Mouse (Mus musculus): ENCODE data around the gene Zdhhc9. TPM values are rescaled to one million over a fixed set of nuclear protein-coding genes. Genes with fewer than 3 reads are reported as not detected.
"Not testable (repeated sequence)": the region's sequence is repeated elsewhere in the genome, so short reads cannot be mapped to it uniquely, and the experiment has no call there.

Zdhhc9 gene
- 10 to 100 TPM; 17.7 to 22.3 TPM for total RNA-seq (2021)
- 10.3 and 10.9 TPM in 2 replicates for polyA plus RNA-seq (2012; rRNA removed)
- long read RNA-seq, partial matches to known transcripts, result 0 of 2 reads
- long read RNA-seq, other reads (novel, unspliced or antisense), result 1 of 2 reads

DNA sequence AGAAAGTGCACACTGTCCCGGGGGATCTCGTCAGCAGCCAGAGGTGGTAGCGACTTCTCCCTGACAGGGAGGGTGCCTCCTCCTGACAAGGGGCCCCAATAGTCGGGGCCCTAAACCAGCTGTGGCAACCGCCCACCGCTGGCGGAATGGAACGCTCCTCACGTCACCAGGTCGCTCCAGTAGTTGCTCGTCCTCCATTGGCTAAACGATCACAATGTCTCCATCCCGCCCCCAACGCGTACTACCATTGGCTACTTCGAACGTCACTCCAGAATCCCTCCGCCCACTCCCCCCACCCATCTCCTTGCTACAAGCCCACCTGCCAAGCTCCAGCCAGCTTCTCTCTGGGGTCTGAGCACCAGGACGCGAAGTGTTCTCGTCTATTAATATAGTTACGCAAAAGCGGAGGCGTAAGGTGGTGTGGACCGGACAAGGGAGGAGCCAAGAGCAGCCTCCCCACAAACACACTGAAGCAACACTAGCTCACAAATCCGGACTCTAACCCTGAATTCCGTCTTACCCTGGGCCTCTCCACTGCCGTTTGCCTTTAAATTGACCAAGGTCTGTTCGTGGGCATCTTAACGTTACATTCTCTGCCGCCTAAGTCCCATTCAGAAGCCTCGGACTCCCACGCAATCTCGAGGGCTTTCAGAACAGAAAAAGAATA lies at the start of gene Zdhhc9:
Gene Zdhhc9 (minus strand): TSS at position 360 of the 667 bp plus-strand sequence.
- DNase-seq, result peak; percentile 91

DNA sequence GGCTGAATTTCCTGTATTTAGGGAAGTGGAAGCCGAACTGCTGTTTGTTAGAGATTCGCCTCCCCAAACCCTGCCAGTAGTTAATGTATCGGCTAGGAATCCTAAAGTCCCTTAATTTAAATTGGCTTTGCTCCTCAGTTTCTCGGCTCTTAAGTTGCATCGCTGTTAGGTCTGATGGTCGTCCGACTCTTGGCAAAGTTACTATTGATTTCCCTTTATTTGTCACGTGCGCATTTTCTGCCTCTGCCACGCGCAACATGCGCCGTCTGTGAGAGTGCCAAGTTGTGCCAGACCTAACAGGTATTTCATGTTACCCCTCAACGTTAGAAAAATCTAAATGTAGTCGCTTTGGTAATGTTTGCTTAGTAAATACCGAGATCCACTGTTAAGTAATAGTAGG lies 48.3 kb upstream of the Zdhhc9 start:
- no peak for DNase-seq

DNA sequence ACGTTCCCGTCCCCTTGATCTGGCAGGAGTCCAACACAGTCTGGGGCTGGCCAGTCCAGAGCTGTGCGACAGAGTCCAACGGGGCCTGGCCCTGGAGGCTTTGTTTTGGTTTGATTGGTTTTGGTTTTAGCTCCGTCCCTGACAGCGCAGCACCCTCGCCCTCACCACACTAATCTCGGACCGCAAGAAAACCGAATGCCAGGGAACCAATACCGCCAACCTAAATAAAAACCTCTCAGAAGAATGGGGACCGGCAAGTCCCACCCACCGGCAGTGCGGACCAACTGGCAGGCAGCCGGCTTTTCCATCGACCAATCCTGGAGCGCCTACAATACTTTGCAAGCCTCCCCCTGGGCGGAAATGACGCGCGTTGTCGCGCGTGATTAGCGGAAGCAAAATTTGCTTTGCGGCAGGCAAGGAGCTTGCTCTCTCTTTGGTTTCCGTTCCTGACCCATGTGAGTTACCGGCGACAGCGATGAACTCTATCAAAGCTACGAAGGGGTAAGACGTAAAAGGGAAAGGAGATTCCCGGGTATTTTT lies 47.9 kb upstream of the Zdhhc9 start, which contains the start of gene Utp14a:
Gene Utp14a (plus strand): TSS at position 395 of the 540 bp plus-strand sequence.
- peak; percentile 96 for DNase-seq

DNA sequence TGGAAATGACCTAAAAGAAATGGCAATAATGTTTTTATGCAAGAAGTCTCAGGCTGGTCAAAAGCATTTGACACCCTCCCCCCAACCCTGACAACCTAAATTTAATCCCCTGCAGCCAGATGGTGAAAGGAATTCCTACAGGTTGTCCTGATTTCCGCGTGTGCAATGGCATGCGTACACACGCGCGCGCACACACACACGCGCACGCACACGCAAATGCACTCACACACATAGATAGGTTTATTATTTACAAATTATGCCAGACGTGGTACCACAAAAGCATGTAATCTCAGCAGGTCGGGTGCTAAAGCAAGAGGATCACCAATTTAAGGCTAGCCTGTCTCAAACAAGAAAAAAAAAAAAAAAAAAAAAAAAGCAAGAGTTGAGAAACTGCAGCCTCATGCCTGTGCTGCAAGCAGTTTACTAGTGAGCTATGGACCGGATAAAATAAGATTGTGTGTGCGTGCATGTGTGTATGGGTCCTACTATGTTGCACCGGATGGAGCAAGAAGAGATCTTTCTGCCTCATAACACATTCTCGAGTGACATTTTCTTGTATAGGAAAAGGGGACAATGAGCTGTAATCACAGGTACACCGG lies 47.3 kb upstream of the Zdhhc9 start:
- DNase-seq, result peak; percentile 7

GRCm38 (mm10) chrX:48234417-48234816 lies 25.7 kb upstream of the Zdhhc9 start:
- DNase-seq, result no peak

DNA sequence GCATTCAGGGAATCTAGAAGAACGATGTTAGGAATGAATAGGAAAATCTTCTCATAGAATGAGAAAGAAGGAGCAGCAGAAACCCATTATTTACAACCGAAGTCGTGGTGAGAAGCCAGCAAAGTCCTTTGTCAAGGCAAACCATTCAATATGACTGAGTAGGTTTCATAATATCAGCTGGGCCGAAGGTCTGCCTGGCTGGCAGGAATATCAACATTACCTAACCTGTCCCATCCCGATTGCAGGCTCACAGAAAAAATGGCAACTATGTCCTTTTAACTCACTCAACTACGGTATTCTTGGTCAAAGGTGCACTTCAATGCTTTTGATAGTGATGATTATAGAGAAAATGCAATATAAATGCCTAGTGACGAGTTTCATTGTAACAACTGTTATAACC lies 17.5 kb upstream of the Zdhhc9 start:
- peak; percentile 8 for DNase-seq

- DNase-seq, result no peak
These were observed 14.0 kb upstream of the Zdhhc9 start for GRCm38 (mm10) chrX:48222706-48223105.

- no peak for DNase-seq
These were observed 10.8 kb upstream of the Zdhhc9 start for GRCm38 (mm10) chrX:48219468-48219867.

GRCm38 (mm10) chrX:48209746-48210145 lies 1.1 kb upstream of the Zdhhc9 start:
- DNase-seq, result not testable (repeated sequence)

GRCm38 (mm10) chrX:48207761-48208487 lies 754 bp downstream of the Zdhhc9 start:
- DNase-seq, result peak; percentile 38

GRCm38 (mm10) chrX:48204469-48204868 lies 4.2 kb downstream of the Zdhhc9 start:
- DNase-seq, result no peak

DNA sequence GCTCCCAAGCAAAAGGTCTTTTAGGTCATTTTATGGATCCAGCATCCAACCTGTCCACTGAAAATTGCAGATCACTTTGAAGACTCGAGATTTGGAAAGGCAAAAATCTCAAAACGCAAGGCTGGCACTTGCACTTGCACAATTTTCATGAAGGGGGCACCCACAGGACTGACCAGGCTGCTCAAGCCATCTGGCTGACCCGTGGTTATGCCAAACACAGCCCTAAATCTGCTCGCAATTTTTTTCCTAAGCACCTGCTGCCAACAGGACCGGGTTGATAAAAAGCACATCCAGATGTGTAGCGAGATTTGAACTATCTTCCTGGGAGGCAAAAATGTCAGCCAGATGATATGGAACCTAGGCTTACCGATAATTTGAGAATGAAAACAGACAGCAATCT lies 4.9 kb downstream of the Zdhhc9 start:
- no peak for DNase-seq

DNA sequence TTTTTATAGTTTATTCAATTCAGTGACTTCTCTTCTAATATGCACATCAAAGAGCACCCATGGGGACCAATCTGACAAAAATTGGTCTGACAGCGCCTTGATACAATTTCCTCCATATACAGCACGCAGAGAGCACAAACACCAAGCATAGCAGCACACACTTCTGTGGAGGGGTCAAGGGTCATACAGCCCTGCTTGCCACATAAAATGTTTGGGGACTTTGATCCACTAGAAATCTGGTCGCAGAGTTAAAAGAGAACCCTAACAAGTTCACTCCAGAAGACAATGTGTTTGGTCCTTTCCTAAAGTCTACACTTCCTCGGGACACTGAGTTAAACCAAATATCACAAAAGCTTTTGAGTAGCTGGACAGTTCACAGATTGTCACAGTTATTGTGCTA lies 5.7 kb downstream of the Zdhhc9 start:
- DNase-seq, result no peak

DNA sequence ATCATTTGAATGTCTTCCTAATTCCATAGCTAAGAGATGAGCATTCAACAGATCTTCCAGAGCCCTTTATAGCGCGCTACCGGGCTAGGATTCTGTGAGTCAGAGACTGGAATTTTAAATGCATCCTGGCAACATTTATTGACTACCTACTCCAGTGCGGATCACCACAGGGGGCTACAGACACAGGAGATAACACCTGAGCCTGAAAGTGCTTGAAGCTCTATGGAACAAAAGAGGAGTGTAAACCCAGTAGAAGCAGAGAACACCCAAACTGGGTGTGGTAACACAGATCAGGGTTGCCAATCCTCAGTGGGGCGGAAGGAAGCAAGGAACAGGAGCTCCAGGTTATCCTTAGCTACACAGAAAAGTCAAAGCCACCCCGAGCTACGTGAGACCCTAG lies 6.2 kb downstream of the Zdhhc9 start:
- no peak for DNase-seq

GRCm38 (mm10) chrX:48201973-48202372 lies 6.7 kb downstream of the Zdhhc9 start:
- DNase-seq, result no peak

GRCm38 (mm10) chrX:48200699-48201098 lies 8.0 kb downstream of the Zdhhc9 start:
- no peak for DNase-seq

DNA sequence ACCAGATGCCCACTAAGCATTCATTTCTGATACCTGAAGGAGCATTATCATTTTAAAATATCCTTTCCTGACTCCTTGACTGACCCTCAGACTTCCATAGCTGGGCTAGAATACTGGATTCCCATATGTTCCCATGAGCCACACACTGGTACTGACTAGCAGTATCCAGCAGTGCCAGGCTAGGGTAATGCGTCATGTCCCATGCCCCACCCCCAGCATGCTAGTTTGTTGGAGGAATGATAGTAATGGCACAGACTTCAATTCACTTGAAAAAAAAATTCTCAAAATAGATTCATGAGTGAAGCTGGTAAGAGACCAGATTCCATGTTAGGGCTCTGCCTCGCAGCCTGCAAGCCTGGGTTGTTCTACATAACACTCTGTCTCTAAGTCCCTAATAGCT lies 9.7 kb downstream of the Zdhhc9 start:
- no peak for DNase-seq

DNA sequence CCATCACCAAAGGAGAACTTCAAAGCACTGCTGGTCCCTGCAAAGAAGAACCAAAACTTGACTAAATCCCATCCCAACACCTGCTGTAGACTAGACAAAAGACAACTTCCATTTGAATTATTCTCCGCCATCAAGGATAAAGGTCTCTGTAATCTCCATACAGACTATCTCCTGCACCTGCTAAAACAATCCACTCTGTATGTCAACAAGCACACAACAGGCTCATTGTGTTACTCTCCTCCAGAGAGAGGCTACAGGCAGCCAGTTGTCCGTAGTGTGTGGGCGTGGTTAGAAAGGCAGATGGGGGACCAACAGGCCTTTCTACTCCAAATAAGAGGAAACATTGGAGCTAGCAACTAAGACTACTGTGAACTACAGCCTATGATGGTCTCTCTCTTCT lies 10.8 kb downstream of the Zdhhc9 start:
- DNase-seq, result no peak

DNA sequence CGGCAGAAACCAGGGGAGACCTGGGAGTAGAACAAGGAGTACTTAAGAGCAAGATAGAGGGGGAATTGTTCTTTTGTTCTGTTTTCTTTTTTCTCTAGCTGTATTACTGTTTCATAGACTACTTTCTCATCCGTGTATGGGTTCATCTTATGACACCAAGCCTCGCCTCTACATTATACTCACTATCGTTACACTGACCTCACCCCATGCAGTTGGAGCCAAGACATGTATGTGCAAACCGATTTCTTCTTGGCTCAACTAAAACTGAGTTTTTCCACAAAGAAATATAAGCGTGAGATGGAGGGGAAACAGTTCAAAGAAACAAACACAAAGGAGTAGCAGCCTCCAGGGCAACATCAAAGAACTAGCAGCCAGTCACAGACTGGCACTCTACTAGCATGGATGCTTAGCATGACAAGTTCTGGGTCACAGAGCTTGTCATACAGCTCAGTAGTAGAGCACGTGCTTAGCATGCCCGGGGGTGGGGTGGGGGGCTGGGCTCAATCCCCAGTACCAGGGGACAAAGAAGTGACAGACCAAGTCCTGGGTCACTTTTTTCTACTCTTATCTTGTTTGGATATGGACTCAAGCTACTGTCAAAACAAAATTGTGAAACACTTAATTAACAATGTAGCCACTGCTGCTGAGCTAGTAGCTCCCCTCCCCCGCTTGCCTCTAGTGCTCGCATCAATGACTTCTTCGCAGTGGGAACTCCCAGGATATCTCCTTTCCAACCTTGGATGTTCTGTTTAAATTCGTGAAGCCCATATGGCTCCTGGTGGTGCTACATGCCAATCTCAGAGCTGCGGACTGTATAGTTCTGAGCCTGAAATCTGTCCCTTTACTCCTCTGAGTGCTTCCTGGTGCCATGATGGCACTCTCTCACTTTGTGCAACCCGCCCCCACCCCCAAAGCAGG lies 15.2 kb downstream of the Zdhhc9 start:
- DNase-seq, result no peak

- DNase-seq, result no peak
These were observed 17.4 kb downstream of the Zdhhc9 start for GRCm38 (mm10) chrX:48191261-48191660.

DNA sequence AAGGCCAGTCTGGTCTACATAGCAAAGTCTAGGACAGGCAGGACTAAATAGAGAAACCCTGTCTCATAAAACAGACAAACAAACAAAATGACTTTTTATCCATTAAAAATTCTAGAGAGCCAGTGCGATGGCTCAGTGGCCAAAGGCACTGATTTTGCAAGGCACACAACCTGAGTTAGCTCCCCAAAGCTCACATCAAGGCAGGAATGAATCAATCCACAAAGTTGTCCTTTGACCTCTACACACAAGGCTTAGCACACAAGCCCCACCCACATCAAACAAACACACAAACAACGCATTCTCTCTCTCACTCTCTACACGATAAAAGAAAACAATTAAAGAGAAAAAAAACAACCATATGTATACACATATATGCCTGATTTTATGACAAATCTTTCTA lies 24.0 kb downstream of the Zdhhc9 start:
- DNase-seq, result no peak

DNA sequence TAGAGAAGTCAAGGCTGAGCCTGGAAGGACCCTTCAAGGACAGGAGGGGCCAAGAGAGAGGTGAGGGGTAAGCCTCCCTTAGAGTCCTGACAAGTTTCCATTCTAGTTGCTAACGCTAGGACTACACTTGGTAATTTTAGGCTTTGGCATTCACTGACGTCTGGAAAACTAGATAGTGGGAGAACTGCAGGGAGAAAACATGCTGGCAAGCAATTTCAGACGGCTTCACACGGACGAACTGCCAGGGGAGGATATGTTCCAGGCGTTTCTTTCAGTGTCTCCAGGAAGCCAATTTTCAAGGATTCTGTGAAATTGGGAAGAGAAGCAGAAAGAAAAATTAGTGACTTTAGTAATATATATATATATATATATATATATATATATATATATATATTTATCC lies 26.8 kb downstream of the Zdhhc9 start:
- DNase-seq, result no peak
